ENCODE assay signal across 7 mouse cellular contexts in the genomic region with DNA sequence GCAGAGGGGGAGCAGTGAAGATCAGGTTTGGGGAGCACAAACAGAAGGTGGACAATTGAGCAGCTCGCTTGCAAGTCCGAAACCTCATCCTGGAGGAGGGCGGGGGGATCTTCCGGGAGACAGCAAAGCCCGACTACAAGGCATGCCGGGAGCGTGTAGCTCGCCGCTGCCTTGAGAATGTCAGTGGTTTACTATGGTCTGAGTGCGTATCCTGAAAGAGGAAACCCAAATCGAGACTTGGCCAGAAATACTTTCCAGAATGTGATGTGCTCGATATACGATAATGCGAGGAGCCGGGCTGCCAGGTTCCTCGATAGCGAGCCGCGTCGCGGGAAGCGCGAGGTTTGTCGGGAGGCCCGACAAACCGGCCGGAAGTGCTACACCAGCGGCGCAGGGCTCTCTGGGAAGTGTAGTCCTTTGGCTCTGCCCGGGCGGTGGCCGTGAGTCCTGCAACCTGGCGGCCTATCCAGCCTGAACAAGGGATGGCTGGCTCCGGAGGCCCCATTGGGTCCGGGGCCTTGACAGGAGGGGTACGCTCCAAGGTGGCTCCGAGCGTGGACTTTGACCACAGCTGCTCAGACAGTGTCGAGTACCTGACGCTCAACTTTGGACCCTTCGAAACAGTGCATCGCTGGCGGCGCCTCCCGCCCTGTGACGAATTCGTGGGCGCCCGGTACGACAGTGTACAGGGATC. TPM values are rescaled to one million over a fixed set of nuclear protein-coding genes. Genes with fewer than 3 reads are reported as not detected.
DNase-seq lines count a peak whose midpoint lies in the region; ATAC-seq and TF ChIP-seq lines count a peak whose summit lies in the region.

A gene (plus strand): TSS at position 143 of the 694 bp plus-strand sequence.

- TF ChIP-seq CTCF in intestine, postnatal 0 days (IDR thresholded peaks at IDR 0.05; ENCODE audit: low read depth): no peak; the same call in 1 of the 2 replicates
- no peak for TF ChIP-seq CTCF in small intestine, adult 2 months (IDR thresholded peaks at IDR 0.05; ENCODE audit: extremely low read depth, insufficient read length, insufficient replicate concordance, low read depth, low read length)

- no peaks in the 10 kb centered on the region for H3K27me3 ChIP-seq in intestine, postnatal 0 days (replicated peaks; ENCODE audit: control insufficient read depth, insufficient read depth, low read length)
- peaks cover 4% of the 10 kb centered on the region; the same call in 1 of the 2 replicates for H3K27me3 ChIP-seq in midbrain, embryonic 12.5 days
- H3K27me3 ChIP-seq in small intestine, adult 2 months (ENCODE audit: control insufficient read depth, insufficient read depth, low read length): no peaks in the 10 kb centered on the region

- peaks cover 21% of the 10 kb centered on the region for H3K4me1 ChIP-seq in intestine, postnatal 0 days (replicated peaks; ENCODE audit: control insufficient read depth, insufficient read depth, low read length)
- H3K4me1 ChIP-seq in midbrain, embryonic 12.5 days: peaks cover 15% of the 10 kb centered on the region
- H3K4me1 ChIP-seq in small intestine, adult 2 months (ENCODE audit: control insufficient read depth, insufficient read depth, insufficient read length, low read length): peaks cover 17% of the 10 kb centered on the region; the same call in 1 of the 2 replicates

- peak; percentile 20; the same call in 1 of the 2 replicates for TF ChIP-seq POLR2A in small intestine, adult 2 months (IDR thresholded peaks at IDR 0.05; ENCODE audit: low read depth, low read length)

- DNase-seq in adrenal gland, adult 8-10 months: peak; percentile 83
- peak; percentile 91 for DNase-seq in embryo, embryonic 9.5 days (ENCODE audit: extremely low spot score)
- DNase-seq in gonadal fat pad, adult 2 months (ENCODE audit: low read depth): no peak
- DNase-seq in left cerebral cortex, postnatal 4 days: peak; percentile 90

- peak within 1 kb of the TSS; percentile 88 for H3K27ac ChIP-seq in intestine, postnatal 0 days (ENCODE audit: low read depth, low read length)
- peak within 1 kb of the TSS; percentile 84 for H3K27ac ChIP-seq in midbrain, embryonic 12.5 days (replicated peaks)
- peak within 1 kb of the TSS; percentile 84 for H3K27ac ChIP-seq in small intestine, adult 2 months (ENCODE audit: insufficient read depth, low read depth, low read length)

- peak within 1 kb of the TSS; percentile 57 for H3K4me3 ChIP-seq in intestine, postnatal 0 days (ENCODE audit: low read depth, low read length)
- H3K4me3 ChIP-seq in midbrain, embryonic 12.5 days: peak within 1 kb of the TSS; percentile 78
- peak within 1 kb of the TSS; percentile 69 for H3K4me3 ChIP-seq in small intestine, adult 2 months (ENCODE audit: low read depth, low read length)

- H3K9ac ChIP-seq in intestine, postnatal 0 days (ENCODE audit: low read depth, low read length): peak within 1 kb of the TSS; percentile 62
- H3K9ac ChIP-seq in midbrain, embryonic 12.5 days (replicated peaks): peak within 1 kb of the TSS; percentile 86

- peak; percentile 97 for ATAC-seq in intestine, postnatal 0 days
- ATAC-seq in midbrain, embryonic 12.5 days (ENCODE audit: low FRiP score, low read depth): peak; percentile 98

- H3K36me3 ChIP-seq in intestine, postnatal 0 days (ENCODE audit: control insufficient read depth, insufficient read depth): peaks cover 18% of the 10 kb centered on the region
- peaks cover 24% of the 10 kb centered on the region for H3K36me3 ChIP-seq in midbrain, embryonic 12.5 days
- peaks cover 18% of the 10 kb centered on the region for H3K36me3 ChIP-seq in small intestine, adult 2 months (ENCODE audit: control insufficient read depth, insufficient read depth, low read length)

- H3K9me3 ChIP-seq in intestine, postnatal 0 days (ENCODE audit: control insufficient read depth): no peaks in the 10 kb centered on the region
- no peaks in the 10 kb centered on the region for H3K9me3 ChIP-seq in midbrain, embryonic 12.5 days

- intact Hi-C loops in left cerebral cortex, postnatal 4 days (cut with DNase I): no loop called here

- peak within 1 kb of the TSS; percentile 79 for H3K4me2 ChIP-seq in intestine, postnatal 0 days (replicated peaks; ENCODE audit: low read depth)
- H3K4me2 ChIP-seq in midbrain, embryonic 12.5 days (replicated peaks): peak within 1 kb of the TSS; percentile 78

- under 1% methylated on average over 50 of the region's 50 CpGs for WGBS in intestine, postnatal 0 days
- WGBS in midbrain, embryonic 12.5 days: under 1% methylated on average over 50 of the region's 50 CpGs
- WGBS in small intestine, adult 2 months: under 1% methylated on average over 50 of the region's 50 CpGs

RNA-seq across cellular contexts. Expression of the gene that starts here (rescaled TPM):
- 100 to 1,000 TPM in 2 of 4 experiments, 10 to 100 TPM in 2; 64.4 to 118 (median 88.8) TPM for total RNA-seq in adrenal gland, adult 8-10 months (2022)
- 141 and 201 TPM in 2 replicates for polyA plus RNA-seq in gonadal fat pad, adult 2 months (2012; rRNA removed)
- polyA plus RNA-seq in intestine, postnatal 0 days (2015; fragmentation: Nextera tagmentation; extraction: Ambion mirVana): 129 and 137 TPM in 2 replicates
- total RNA-seq in left cerebral cortex, postnatal 4 days (2021): 100 to 1,000 TPM; 158 to 182 TPM
- 107 and 118 TPM in 2 replicates for polyA plus RNA-seq in midbrain, embryonic 12.5 days (2016; fragmentation: Nextera tagmentation; extraction: Ambion mirVana)
- polyA plus RNA-seq in small intestine, adult 2 months (2012; rRNA removed): 130 and 197 TPM in 2 replicates
